Mouse (Mus musculus): ENCODE measurements around the gene Prdm5. TPM values are rescaled to one million over a fixed set of nuclear protein-coding genes. Genes with fewer than 3 reads are reported as not detected.

Gene Prdm5
- total and polyA plus RNA-seq, 2 experiments from 2014 or later: 2.6 to 6.1 TPM

DNA sequence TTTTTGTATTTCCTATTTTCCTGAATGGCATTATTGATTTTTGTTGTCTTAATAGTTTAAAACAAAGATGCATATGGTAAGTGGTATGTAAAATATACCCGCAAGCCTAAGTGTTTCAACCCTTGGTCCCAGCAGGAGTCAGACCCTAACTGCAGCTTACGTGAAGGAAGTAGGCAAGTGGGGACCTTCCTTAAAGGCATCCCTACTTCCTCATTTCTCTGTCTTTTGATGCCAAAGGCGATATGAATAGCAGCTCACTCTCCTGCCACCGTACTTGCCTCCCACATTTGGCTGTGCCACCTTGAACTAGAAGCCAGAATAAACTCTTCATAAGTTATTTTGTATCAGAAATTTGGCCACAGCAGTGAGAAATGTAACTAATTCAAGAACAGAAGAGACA, 63.8 kb downstream of the Prdm5 start:
- Histone ChIP-seq H3K4me3 (ENCODE audit: low read depth, low read length) (no peak overlapping the region), H3K4me1 (ENCODE audit: insufficient read depth, low read length) (no peaks in the 10 kb centered on the region), H3K9ac (replicated peaks; ENCODE audit: low read length, poor library complexity, severe bottlenecking) (no peak overlapping the region), H3K27ac (ENCODE audit: low read depth, low read length) (no peak overlapping the region), H3K4me2 (ENCODE audit: low read depth, low read length, poor library complexity, severe bottlenecking) (no peak overlapping the region), H3K27me3 (ENCODE audit: insufficient read depth, low read length) (no peaks in the 10 kb centered on the region), H3K36me3 (ENCODE audit: insufficient read depth, low read length) (no peaks in the 10 kb centered on the region), H3K9me3 (ENCODE audit: low read length) (no peaks in the 10 kb centered on the region)
- WGBS: 90% methylated on average over 4 of the region's 4 CpGs
- no peak for TF ChIP-seq CTCF (IDR thresholded peaks at IDR 0.05)
- ATAC-seq (ENCODE audit: low FRiP score) (no peak), DNase-seq (ENCODE audit: low spot score) (no peak)

DNA sequence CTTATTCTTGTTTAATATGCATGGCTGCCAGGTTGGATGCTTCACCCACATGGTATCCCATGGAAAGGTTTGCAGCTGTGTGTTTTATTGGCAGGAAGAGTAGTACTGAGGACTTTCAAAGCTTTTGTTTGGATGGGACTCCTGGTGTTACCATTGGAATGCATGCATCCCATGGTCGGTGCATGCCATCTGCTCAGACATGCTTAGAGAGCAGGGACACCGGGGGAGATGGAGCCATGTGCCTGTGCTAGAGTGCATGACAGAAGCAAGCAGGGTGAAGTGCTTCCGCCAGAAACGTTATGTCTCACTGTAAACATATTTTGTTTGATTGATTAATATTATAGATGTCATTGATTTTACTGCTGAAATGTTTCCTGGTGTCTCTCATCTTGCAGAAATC, 70.3 kb downstream of the Prdm5 start:
- Histone ChIP-seq H3K4me1 (ENCODE audit: insufficient read depth, low read length) (no peaks in the 10 kb centered on the region), H3K9me3 (ENCODE audit: low read length) (no peaks in the 10 kb centered on the region), H3K4me2 (ENCODE audit: low read depth, low read length, poor library complexity, severe bottlenecking) (no peak overlapping the region), H3K36me3 (ENCODE audit: insufficient read depth, low read length) (no peaks in the 10 kb centered on the region), H3K27me3 (ENCODE audit: insufficient read depth, low read length) (no peaks in the 10 kb centered on the region), H3K9ac (replicated peaks; ENCODE audit: low read length, poor library complexity, severe bottlenecking) (no peak overlapping the region), H3K4me3 (ENCODE audit: low read depth, low read length) (no peak overlapping the region), H3K27ac (ENCODE audit: low read depth, low read length) (no peak overlapping the region)
- no peak for TF ChIP-seq CTCF (IDR thresholded peaks at IDR 0.05)
- ATAC-seq (ENCODE audit: low FRiP score) (no peak), DNase-seq (ENCODE audit: low spot score) (no peak)
- 70% methylated on average over 4 of the region's 4 CpGs for WGBS

- Histone ChIP-seq H3K27me3 (ENCODE audit: insufficient read depth, low read length) (no peaks in the 10 kb centered on the region), H3K36me3 (ENCODE audit: insufficient read depth, low read length) (no peaks in the 10 kb centered on the region), H3K4me3 (ENCODE audit: low read depth, low read length) (no peak overlapping the region), H3K4me2 (ENCODE audit: low read depth, low read length, poor library complexity, severe bottlenecking) (no peak overlapping the region), H3K4me1 (ENCODE audit: insufficient read depth, low read length) (no peaks in the 10 kb centered on the region), H3K9me3 (ENCODE audit: low read length) (no peaks in the 10 kb centered on the region), H3K9ac (replicated peaks; ENCODE audit: low read length, poor library complexity, severe bottlenecking) (no peak overlapping the region), H3K27ac (ENCODE audit: low read depth, low read length) (no peak overlapping the region)
- DNase-seq (ENCODE audit: low spot score) (no peak), ATAC-seq (ENCODE audit: low FRiP score) (no peak)
- no peak for TF ChIP-seq CTCF (IDR thresholded peaks at IDR 0.05)
- 69% methylated on average over 3 of the region's 3 CpGs for WGBS
Measured at GRCm38 (mm10) chr6:65849687-65850086, 70.9 kb downstream of the Prdm5 start.

DNA sequence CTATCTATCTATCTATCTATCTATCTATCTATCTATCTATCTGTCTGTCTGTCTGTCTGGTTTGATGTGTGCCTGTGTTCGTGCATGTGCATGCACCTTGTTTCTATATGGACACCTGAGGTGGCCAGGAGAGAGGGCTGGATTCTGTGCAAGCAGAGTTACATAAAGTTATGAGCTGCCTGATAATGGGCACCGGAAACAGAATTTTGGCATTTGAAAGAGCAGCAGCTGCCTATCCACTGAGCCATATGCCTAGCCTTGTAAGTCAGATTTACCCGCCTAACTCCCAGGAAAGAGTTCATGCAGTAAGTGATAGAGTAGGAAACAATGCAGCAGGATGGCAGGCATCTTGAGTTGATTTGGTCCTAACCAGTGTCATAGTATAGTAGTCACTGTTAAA, 71.4 kb downstream of the Prdm5 start:
- H3K36me3 ChIP-seq (ENCODE audit: insufficient read depth, low read length): no peaks in the 10 kb centered on the region
- ATAC-seq (ENCODE audit: low FRiP score): no peak
- H3K9ac ChIP-seq (replicated peaks; ENCODE audit: low read length, poor library complexity, severe bottlenecking): no peak overlapping the region
- TF ChIP-seq CTCF (IDR thresholded peaks at IDR 0.05): no peak
- no peak overlapping the region for H3K27ac ChIP-seq (ENCODE audit: low read depth, low read length)
- no peaks in the 10 kb centered on the region for H3K9me3 ChIP-seq (ENCODE audit: low read length)
- no peaks in the 10 kb centered on the region for H3K27me3 ChIP-seq (ENCODE audit: insufficient read depth, low read length)
- H3K4me2 ChIP-seq (ENCODE audit: low read depth, low read length, poor library complexity, severe bottlenecking): no peak overlapping the region
- no peak overlapping the region for H3K4me3 ChIP-seq (ENCODE audit: low read depth, low read length)
- DNase-seq (ENCODE audit: low spot score): no peak
- no peaks in the 10 kb centered on the region for H3K4me1 ChIP-seq (ENCODE audit: insufficient read depth, low read length)
- 93% methylated on average over 3 of the region's 3 CpGs for WGBS

- TF ChIP-seq CTCF (IDR thresholded peaks at IDR 0.05): no peak
- Histone ChIP-seq H3K4me3 (ENCODE audit: low read depth, low read length) (no peak overlapping the region), H3K27me3 (ENCODE audit: insufficient read depth, low read length) (no peaks in the 10 kb centered on the region), H3K4me2 (ENCODE audit: low read depth, low read length, poor library complexity, severe bottlenecking) (no peak overlapping the region), H3K36me3 (ENCODE audit: insufficient read depth, low read length) (no peaks in the 10 kb centered on the region), H3K9ac (replicated peaks; ENCODE audit: low read length, poor library complexity, severe bottlenecking) (no peak overlapping the region), H3K4me1 (ENCODE audit: insufficient read depth, low read length) (no peaks in the 10 kb centered on the region), H3K27ac (ENCODE audit: low read depth, low read length) (no peak overlapping the region), H3K9me3 (ENCODE audit: low read length) (no peaks in the 10 kb centered on the region)
- ATAC-seq (ENCODE audit: low FRiP score): no peak
- no peak for DNase-seq (ENCODE audit: low spot score)
- WGBS: 73% methylated on average over 3 of the region's 3 CpGs
Measured at GRCm38 (mm10) chr6:65854020-65854419, 75.2 kb downstream of the Prdm5 start.

DNA sequence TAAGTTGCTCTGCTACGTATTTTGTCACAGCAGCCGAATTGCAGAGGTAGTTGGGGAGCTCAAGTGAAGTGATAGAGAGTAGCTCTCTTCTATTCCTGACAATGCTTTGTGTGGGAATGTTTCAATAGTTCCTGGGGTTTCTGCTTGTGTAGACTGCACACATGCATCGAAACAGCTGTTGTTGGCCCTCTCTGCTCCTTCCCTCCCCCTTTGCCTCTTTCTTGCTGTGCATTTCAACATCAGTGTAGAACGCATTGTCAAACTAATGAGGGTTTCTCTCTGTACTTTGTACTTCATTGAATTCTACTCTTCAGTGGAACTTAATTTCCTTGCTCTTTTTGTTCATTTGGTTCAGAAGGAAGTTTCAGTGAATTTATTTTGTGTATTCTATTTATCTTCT, 75.8 kb downstream of the Prdm5 start:
- ATAC-seq (ENCODE audit: low FRiP score) (no peak), DNase-seq (ENCODE audit: low spot score) (no peak)
- Histone ChIP-seq H3K9me3 (ENCODE audit: low read length) (no peaks in the 10 kb centered on the region), H3K4me2 (ENCODE audit: low read depth, low read length, poor library complexity, severe bottlenecking) (no peak overlapping the region), H3K27ac (ENCODE audit: low read depth, low read length) (no peak overlapping the region), H3K4me3 (ENCODE audit: low read depth, low read length) (no peak overlapping the region), H3K9ac (replicated peaks; ENCODE audit: low read length, poor library complexity, severe bottlenecking) (no peak overlapping the region), H3K36me3 (ENCODE audit: insufficient read depth, low read length) (no peaks in the 10 kb centered on the region), H3K4me1 (ENCODE audit: insufficient read depth, low read length) (no peaks in the 10 kb centered on the region), H3K27me3 (ENCODE audit: insufficient read depth, low read length) (no peaks in the 10 kb centered on the region)
- WGBS: 73% methylated on average over 4 of the region's 4 CpGs
- TF ChIP-seq CTCF (IDR thresholded peaks at IDR 0.05): no peak
